Mouse (Mus musculus): ENCODE data around the gene Hdhd3.

GRCm38 (mm10) chr4:62524651-62525488 is 21.6 kb upstream of the Hdhd3 start, which contains the start of the genes Pole3 and 4933430I17Rik:
- TF ChIP-seq CTCF (IDR thresholded peaks at IDR 0.05; ENCODE audit: low read depth, low read length) (no peak), EP300 (IDR thresholded peaks at IDR 0.05; ENCODE audit: insufficient read depth, low read depth, low read length) (no peak), POLR2A (IDR thresholded peaks at IDR 0.05; ENCODE audit: insufficient read depth, low read length) (no peak)

Data from ES-Bruce4 (cell line).